Mouse (Mus musculus): Measurements from ENCODE around the gene Inhbb. TPM values are rescaled to one million over a fixed set of nuclear protein-coding genes. Genes with fewer than 3 reads are reported as not detected.

Inhbb gene
- total RNA-seq, 4 experiments from 2014 or later, result 3.6 to 4.2 (median 3.8) TPM

DNA sequence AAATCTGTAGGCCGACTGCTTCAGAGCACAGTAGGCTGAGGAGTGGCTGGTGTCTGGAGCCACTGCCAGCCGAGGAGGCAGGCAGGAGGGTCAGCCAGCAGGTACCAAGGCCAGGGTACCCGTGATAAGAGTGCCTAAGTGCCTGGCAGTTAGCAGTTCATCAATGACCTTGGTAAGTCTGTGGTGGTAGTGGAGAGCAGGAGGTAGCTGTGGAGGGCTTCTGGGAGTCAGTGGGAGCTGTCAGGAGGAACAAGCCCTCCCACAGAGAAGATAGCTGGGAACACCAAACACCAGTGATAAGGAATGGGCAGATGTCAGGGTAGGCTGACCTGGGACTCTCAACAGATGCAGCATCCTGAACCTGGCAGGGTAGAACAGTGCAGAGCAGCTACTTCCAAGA, 35.7 kb downstream of the Inhbb start:
- DNase-seq (ENCODE audit: low spot score in 2 of 2), result no peak

DNA sequence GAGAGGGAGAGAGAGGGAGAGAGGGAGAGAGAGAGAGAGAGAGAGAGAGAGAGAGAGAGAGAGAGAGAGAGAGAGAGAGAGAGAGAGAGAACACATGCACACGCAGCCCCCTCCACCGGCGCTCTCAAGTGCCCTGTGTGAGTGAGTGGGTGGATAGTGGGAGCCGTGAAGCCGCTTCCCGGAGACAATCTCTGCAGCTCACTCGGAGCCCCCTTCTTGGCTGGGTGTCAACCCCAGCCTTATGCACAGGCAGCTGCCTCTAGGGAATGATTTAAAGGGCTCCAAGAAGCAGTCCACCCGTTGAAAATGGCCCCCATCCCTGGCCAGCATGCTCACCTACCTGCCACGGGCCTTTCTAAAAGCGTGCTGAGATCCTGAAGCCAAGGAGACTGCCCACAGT, 38.1 kb downstream of the Inhbb start:
- DNase-seq (ENCODE audit: low spot score in 2 of 2), result peak in 1 of 2 experiments; percentile 72

DNA sequence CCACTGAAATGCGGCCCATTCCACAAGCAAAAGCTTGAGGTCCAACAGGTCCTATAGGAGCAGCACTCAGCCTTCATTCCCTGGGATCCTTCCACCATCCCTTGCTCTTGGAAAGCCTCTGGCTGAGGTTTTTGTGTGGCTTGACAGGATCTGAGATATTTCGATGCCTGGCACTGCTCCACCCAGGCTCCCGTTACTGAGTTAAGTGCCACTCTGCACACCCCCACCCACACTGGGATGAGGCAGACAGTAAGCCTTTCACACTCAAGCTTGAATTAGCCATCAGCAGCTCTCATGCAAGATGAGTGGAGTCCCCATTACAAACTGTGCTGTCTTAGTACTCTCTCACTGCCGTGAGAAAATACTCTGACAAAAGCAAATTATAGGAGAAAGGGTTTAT, 41.4 kb downstream of the Inhbb start:
- DNase-seq (ENCODE audit: low spot score in 2 of 2), result peak in 1 of 2 experiments; percentile 81

DNA sequence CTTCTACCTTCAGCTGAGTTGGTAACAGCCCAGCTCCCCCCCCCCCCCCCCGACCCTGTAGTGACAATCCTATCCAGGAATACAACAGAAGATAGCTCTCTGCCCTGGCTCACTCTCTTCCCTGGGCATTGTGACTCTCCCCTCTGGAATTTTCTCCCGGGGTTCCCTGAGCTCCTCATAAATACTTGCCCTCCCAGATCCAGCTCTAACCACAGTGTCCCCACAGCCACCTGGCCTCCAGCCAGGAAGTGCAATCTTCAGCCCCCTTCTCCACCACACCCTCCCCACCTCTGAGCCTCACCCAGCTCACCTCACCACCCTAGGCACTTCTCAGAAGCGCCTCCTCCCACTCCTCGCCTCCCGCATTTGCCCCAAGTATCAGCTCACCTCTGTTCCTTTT, 46.7 kb downstream of the Inhbb start:
- no peak for DNase-seq (ENCODE audit: low spot score in 2 of 2)

DNA sequence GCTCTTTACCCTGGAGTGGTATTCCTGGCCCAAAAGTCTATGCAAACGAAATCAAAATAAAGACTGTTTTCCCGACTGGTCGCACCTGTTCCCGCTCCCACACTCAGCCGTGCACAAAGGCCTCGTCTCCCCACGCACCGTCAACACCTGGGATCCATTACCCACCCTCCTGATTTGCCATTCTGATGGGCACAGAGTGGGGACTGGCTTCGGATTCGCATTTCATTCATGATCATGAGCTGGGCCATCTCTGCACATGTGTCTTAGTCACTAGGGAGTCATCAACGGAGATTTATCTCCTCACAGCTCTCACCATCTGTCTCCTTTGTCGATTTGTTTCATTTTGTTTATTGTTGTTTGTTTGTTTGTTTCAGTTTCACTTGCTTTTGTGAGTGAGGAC, 54.5 kb downstream of the Inhbb start:
- no peak for DNase-seq (ENCODE audit: low spot score in 2 of 2)

DNA sequence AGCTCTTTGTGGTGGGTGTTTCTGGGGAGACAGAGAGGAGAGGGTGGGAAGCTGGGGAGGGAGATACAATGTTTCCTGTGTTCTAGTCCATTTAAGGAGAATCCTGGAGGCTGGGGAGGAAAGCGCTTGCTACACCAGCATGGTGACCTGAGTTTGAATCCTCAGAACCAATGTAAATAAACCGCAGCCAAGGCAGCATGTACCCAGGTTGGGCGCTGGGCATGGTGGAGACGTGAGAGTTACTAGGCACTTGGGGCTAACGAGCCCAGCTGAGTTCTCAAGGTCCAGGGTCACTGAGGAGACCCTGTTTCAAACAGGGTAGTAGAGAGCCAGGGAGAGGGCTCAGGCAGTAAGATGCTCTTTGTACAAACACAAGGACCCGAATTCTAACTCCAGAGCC, 55.7 kb downstream of the Inhbb start:
- no peak for DNase-seq (ENCODE audit: low spot score in 2 of 2)

Other genes with a start within 250 kb of the Inhbb start
- gene Ralb, start 82.5 kb upstream of the Inhbb start, total RNA-seq (2022), result 10 to 100 TPM; 21.4 to 24.0 (median 22.6) TPM
- 10 to 100 TPM; 14.5 to 19.4 (median 17.0) TPM for gene Tmem185b, start 103.9 kb upstream of the Inhbb start, total RNA-seq (2022)
- gene Epb41l5, start 226.8 kb upstream of the Inhbb start, total RNA-seq (2022), result 10 to 100 TPM in 1 of 4 experiments, 1 to 10 TPM in 3; 7.0 to 10.8 (median 7.9) TPM

Data from left cerebral cortex, adult 8-10 months (tissue).